Mouse (Mus musculus) CH12.LX (cell line): ENCODE results near the gene Acadvl.

ENCODE experiments used
- MAX ChIP-seq: IDR thresholded peaks from 2 replicates; pipeline ENCODE4 v1.6.1; 2011; ENCODE audit warnings: low read length, improper control_type of control experiment
- SIN3A ChIP-seq: IDR thresholded peaks from 2 replicates; pipeline ENCODE4 v1.6.1; 2012; ENCODE audit warnings: low read length, improper control_type of control experiment, inconsistent platforms

- no peak for TF ChIP-seq SIN3A
- no peak for TF ChIP-seq MAX
Observed at GRCm38 (mm10) chr11:70053156-70053555, 37.9 kb upstream of the Acadvl start.
